ENCODE assay signal across 10 mouse cellular contexts in genomic region chr11:85836523-85837290, GRCm38 (mm10). TPM values are rescaled to one million over a fixed set of nuclear protein-coding genes. Genes with fewer than 3 reads are reported as not detected.
A peak's percentile ranks its signal among the peaks of the same experiment; 100 is the strongest.
DNase-seq lines count a peak whose midpoint lies in the region; ATAC-seq and TF ChIP-seq lines count a peak whose summit lies in the region.
"Had no signal": no experiment of that assay in that cellular context is flagged by ENCODE, and none has a peak within 500 bp of the region (broad histone marks: within the 10 kb centered on the region; RNA-seq: fewer than 3 reads in every experiment).

No protein-coding gene starts in this region.

- H3K27me3 ChIP-seq in hindbrain, embryonic 16.5 days (replicated peaks; ENCODE audit: control insufficient read depth, insufficient read depth, low read length), result peaks cover 49% of the 10 kb centered on the region
- H3K27me3 ChIP-seq in lung, postnatal 0 days (replicated peaks; ENCODE audit: insufficient read depth, low read length), result peaks cover 44% of the 10 kb centered on the region

- no peaks in the 10 kb centered on the region for H3K9me3 ChIP-seq in hindbrain, embryonic 16.5 days (ENCODE audit: control insufficient read depth, low read length)
- H3K9me3 ChIP-seq in lung, postnatal 0 days (ENCODE audit: low read length), result no peaks in the 10 kb centered on the region

- no peak for TF ChIP-seq CTCF in gastrocnemius, adult 2 months (IDR thresholded peaks at IDR 0.05)
- no peak for TF ChIP-seq CTCF in lung, postnatal 0 days (IDR thresholded peaks at IDR 0.05)

- H3K4me3 ChIP-seq in gastrocnemius, adult 2 months, result peak overlapping the region; percentile 70
- H3K4me3 ChIP-seq in brown adipose tissue, adult 24 weeks (ENCODE audit: insufficient read depth, low read depth, low read length), result peak overlapping the region; percentile 47
- H3K4me3 ChIP-seq in hindbrain, embryonic 16.5 days (ENCODE audit: low read length), result no peak overlapping the region; the same call in 1 of the 2 replicates
- peak overlapping the region; percentile 63 for H3K4me3 ChIP-seq in lung, postnatal 0 days (ENCODE audit: low read depth, low read length)

- 2% methylated on average over 31 of the region's 32 CpGs for WGBS in hindbrain, embryonic 16.5 days
- WGBS in lung, postnatal 0 days, result 11% methylated on average over 32 of the region's 32 CpGs

- no peak overlapping the region for H3K9ac ChIP-seq in hindbrain, embryonic 16.5 days (ENCODE audit: low read depth, low read length)
- peak overlapping the region; percentile 84 for H3K9ac ChIP-seq in lung, postnatal 0 days (replicated peaks; ENCODE audit: low read depth)

- no peak for TF ChIP-seq EP300 in lung, postnatal 0 days (IDR thresholded peaks at IDR 0.05)

- no peak for ATAC-seq in hindbrain, embryonic 16.5 days
- ATAC-seq in lung, postnatal 0 days, result no peak
- no peak for ATAC-seq in granulocyte monocyte progenitor cell, adult 5-6 weeks (replicated peaks; ENCODE audit: poor library complexity, severe bottlenecking)

- DNase-seq in gastrocnemius, adult 2 months, result no peak
- no peak for DNase-seq in gastrocnemius, postnatal 4 days (ENCODE audit: low spot score in 2 of 2)
- DNase-seq in lung, postnatal 0 days (ENCODE audit: low spot score), result no peak
- no peak for DNase-seq in layer of hippocampus, postnatal 36 days
- DNase-seq in frontal cortex, postnatal 36 days (ENCODE audit: low spot score in 2 of 2), result no peak

- intact Hi-C loops in gastrocnemius, adult 2 months (cut with DNase I), result no loop called here

- H3K4me1 ChIP-seq in brown adipose tissue, adult 24 weeks (ENCODE audit: control insufficient read depth, insufficient read depth, insufficient read length, low read length), result no peaks in the 10 kb centered on the region
- H3K4me1 ChIP-seq in hindbrain, embryonic 16.5 days (ENCODE audit: control insufficient read depth, insufficient read depth, low read depth, low read length), result peaks cover 22% of the 10 kb centered on the region
- H3K4me1 ChIP-seq in lung, postnatal 0 days (ENCODE audit: insufficient read depth, low read depth, low read length), result peaks cover 2% of the 10 kb centered on the region; the same call in 1 of the 2 replicates

- H3K4me2 ChIP-seq in hindbrain, embryonic 16.5 days (ENCODE audit: low read length), result peak overlapping the region; percentile 7; the same call in 1 of the 2 replicates
- peak overlapping the region; percentile 80 for H3K4me2 ChIP-seq in lung, postnatal 0 days (replicated peaks; ENCODE audit: low read depth, low read length)

- H3K36me3 ChIP-seq in hindbrain, embryonic 16.5 days (ENCODE audit: control insufficient read depth, insufficient read depth, low read length), result no peaks in the 10 kb centered on the region
- H3K36me3 ChIP-seq in lung, postnatal 0 days (ENCODE audit: insufficient read depth, low read length), result peaks cover 32% of the 10 kb centered on the region

- H3K27ac ChIP-seq in gastrocnemius, adult 2 months, result peak overlapping the region; percentile 77
- H3K27ac ChIP-seq in brown adipose tissue, adult 24 weeks (replicated peaks; ENCODE audit: low read depth, low read length), result peak overlapping the region; percentile 12; the same call in 1 of the 2 replicates
- no peak overlapping the region for H3K27ac ChIP-seq in hindbrain, embryonic 16.5 days (ENCODE audit: low read depth, low read length)
- peak overlapping the region; percentile 97 for H3K27ac ChIP-seq in lung, postnatal 0 days (ENCODE audit: low read length)
- H3K27ac ChIP-seq: macrophage had no signal

RNA-seq across cellular contexts. Expression of gene Tbx2, which starts 4.4 kb away (rescaled TPM):
- 1 to 10 TPM; 1.7 to 3.6 TPM for total RNA-seq in gastrocnemius, adult 2 months (2021)
- total RNA-seq in gastrocnemius, postnatal 4 days (2021), result 10 to 100 TPM; 17.1 to 20.8 TPM
- 1.2 and 1.5 TPM in 2 replicates for polyA plus RNA-seq in brown adipose tissue, adult 24 weeks (2012; ENCODE audit: insufficient read depth, insufficient read length, missing spikeins)
- 0.64 and 1.0 TPM in 2 replicates for polyA plus RNA-seq in hindbrain, embryonic 16.5 days (2015; fragmentation: Nextera tagmentation; extraction: Ambion mirVana)
- 43.6 and 49.6 TPM in 2 replicates for polyA plus RNA-seq in lung, postnatal 0 days (2015; fragmentation: Nextera tagmentation; extraction: Ambion mirVana)
- total RNA-seq in layer of hippocampus, postnatal 36 days (2021), result 1 to 10 TPM; 1.2 to 1.4 TPM
- total RNA-seq in granulocyte monocyte progenitor cell, adult 5-6 weeks (2014; fragmentation: Nextera tagmentation), result 0.11 TPM in 1 of 2 replicates, not detected in the other
- total RNA-seq in granulocyte monocyte progenitor cell, adult 5-6 weeks (2017), result not detected in 2 replicates
- total RNA-seq: CH12.LX had no signal
- polyA plus RNA-seq: macrophage had no signal

RNA-seq across cellular contexts. Expression of gene Gm11444, which starts 13.4 kb away (rescaled TPM):
- total RNA-seq in gastrocnemius, adult 2 months (2021), result not detected
- total RNA-seq in gastrocnemius, postnatal 4 days (2021), result not detected
- polyA plus RNA-seq in brown adipose tissue, adult 24 weeks (2012; ENCODE audit: insufficient read depth, insufficient read length, missing spikeins), result not detected in 2 replicates
- polyA plus RNA-seq in hindbrain, embryonic 16.5 days (2015; fragmentation: Nextera tagmentation; extraction: Ambion mirVana), result not detected in 2 replicates
- polyA plus RNA-seq in lung, postnatal 0 days (2015; fragmentation: Nextera tagmentation; extraction: Ambion mirVana), result not detected in 2 replicates
- not detected for total RNA-seq in layer of hippocampus, postnatal 36 days (2021)
- total RNA-seq in granulocyte monocyte progenitor cell, adult 5-6 weeks (2014; fragmentation: Nextera tagmentation), result not detected in 2 replicates
- not detected in 2 replicates for total RNA-seq in granulocyte monocyte progenitor cell, adult 5-6 weeks (2017)
- total RNA-seq: CH12.LX had no signal
- polyA plus RNA-seq: macrophage had no signal

RNA-seq across cellular contexts. Expression of gene Tbx4, which starts 49.5 kb away (rescaled TPM):
- total RNA-seq in gastrocnemius, adult 2 months (2021), result 1 to 10 TPM in 1 of 2 experiments, under 1 TPM in 1; 0.87 to 1.8 TPM
- 1 to 10 TPM; 5.8 to 6.2 TPM for total RNA-seq in gastrocnemius, postnatal 4 days (2021)
- not detected in 2 replicates for polyA plus RNA-seq in brown adipose tissue, adult 24 weeks (2012; ENCODE audit: insufficient read depth, insufficient read length, missing spikeins)
- polyA plus RNA-seq in hindbrain, embryonic 16.5 days (2015; fragmentation: Nextera tagmentation; extraction: Ambion mirVana), result 0.40 TPM in 2 replicates
- 46.2 and 48.5 TPM in 2 replicates for polyA plus RNA-seq in lung, postnatal 0 days (2015; fragmentation: Nextera tagmentation; extraction: Ambion mirVana)
- total RNA-seq in layer of hippocampus, postnatal 36 days (2021), result under 1 TPM; 0.20 to 0.22 TPM
- not detected in 2 replicates for total RNA-seq in granulocyte monocyte progenitor cell, adult 5-6 weeks (2014; fragmentation: Nextera tagmentation)
- not detected in 2 replicates for total RNA-seq in granulocyte monocyte progenitor cell, adult 5-6 weeks (2017)
- total RNA-seq: CH12.LX had no signal
- polyA plus RNA-seq: macrophage had no signal
